Mouse (Mus musculus): ENCODE data around the gene Tcl1b4.

Tcl1b4 gene

GRCm38 (mm10) chr12:105248763-105249233 lies 47.0 kb downstream of the Tcl1b4 start:
- no peak for DNase-seq (ENCODE audit: low spot score in 2 of 2)

- DNase-seq (ENCODE audit: low spot score in 2 of 2) = no peak
Measured at GRCm38 (mm10) chr12:105253796-105254195, 52.0 kb downstream of the Tcl1b4 start.

Data from urinary bladder, postnatal 36 days (tissue).